Mouse (Mus musculus) liver, adult 2 months (tissue): Measurements from ENCODE around the gene Rhno1. TPM values are rescaled to one million over a fixed set of nuclear protein-coding genes. Genes with fewer than 3 reads are reported as not detected.

Experiments used
- DNase-seq: peaks from one replicate; pipeline ENCODE4 v3.0.0-alpha.2; 2011; ENCODE audit warnings: low read depth, low spot score; ENCODE audit errors: extremely low read depth
- H3K27ac ChIP-seq: fragments of 200-500 bp; replicated peaks from 2 replicates; pipeline ENCODE4 v1.5.1; 2012; ENCODE audit warnings: low read depth, mild to moderate bottlenecking, control low read depth, inconsistent platforms, low read length; ENCODE audit not compliant: insufficient read depth
- H3K27me3 ChIP-seq: fragments of 200-500 bp; 2 replicates; pipeline ENCODE4 v1.6.1; 2012; ENCODE audit warnings: mild to moderate bottlenecking, moderate library complexity, low read length, inconsistent platforms; ENCODE audit not compliant: control insufficient read depth, insufficient read depth
- H3K36me3 ChIP-seq: fragments of 200-500 bp; 2 replicates; pipeline ENCODE4 v1.6.1; 2012; ENCODE audit warnings: low read length, inconsistent platforms; ENCODE audit not compliant: control insufficient read depth, insufficient read depth
- H3K4me1 ChIP-seq: fragments of 200-500 bp; 2 replicates; pipeline ENCODE4 v1.6.1; 2011; ENCODE audit warnings: low read length; ENCODE audit not compliant: control insufficient read depth, insufficient read depth
- H3K4me3 ChIP-seq: fragments of 200-500 bp; 2 replicates; pipeline ENCODE4 v1.5.1; 2011; ENCODE audit warnings: low read depth, mild to moderate bottlenecking, control low read depth, low read length, moderate library complexity; ENCODE audit not compliant: insufficient read depth
- H3K79me2 ChIP-seq: fragments of 200-500 bp; 2 replicates; pipeline ENCODE4 v1.6.1; 2012; ENCODE audit warnings: inconsistent platforms, mild to moderate bottlenecking, low read length, moderate library complexity; ENCODE audit not compliant: control insufficient read depth, insufficient read depth
- H3K9ac ChIP-seq: fragments of 200-500 bp; 2 replicates; pipeline ENCODE4 v1.6.1; 2012; ENCODE audit warnings: low read depth, mild to moderate bottlenecking, control low read depth, inconsistent platforms, low read length
- CTCF ChIP-seq: fragments of 200-500 bp; IDR thresholded peaks from 2 replicates; pipeline ENCODE4 v1.5.1; 2011; ENCODE audit warnings: low read depth, low read length, control low read depth
- POLR2A ChIP-seq: fragments of 200-500 bp; IDR thresholded peaks from 2 replicates; pipeline ENCODE4 v1.6.1; 2011; ENCODE audit warnings: low read length, control low read depth; ENCODE audit not compliant: insufficient read depth; ENCODE audit errors: extremely low read depth
- WGBS: fragments of 180-500 bp; shearing (Covaris S2); methylation state at CpG from one replicate; pipeline ENCODE4 v1.1.7; 2018; 5-methylcytosine and 5-hydroxymethylcytosine counted together
- polyA plus RNA-seq: library from polyadenylated mRNA; depleted of rRNA; stranded (reverse); fragments of >200 nt; gene quantifications from 2 replicates; pipeline ENCODE4 v1.2.3, GENCODE M21; 2012
- total RNA-seq: library from RNA; depleted of rRNA; stranded (reverse); fragments of >200 nt; gene quantifications from 2 replicates; pipeline ENCODE4 v1.2.3, GENCODE M21; 2014

Rhno1 gene
- total and polyA plus RNA-seq, 2 experiments: 3.0 to 4.2 TPM

GRCm38 (mm10) chr6:128399421-128400185, 36.9 kb upstream of the Rhno1 start:
- Histone ChIP-seq H3K4me3 (no peak overlapping the region), H3K27ac (no peak overlapping the region), H3K79me2 (no peaks in the 10 kb centered on the region), H3K9ac (no peak overlapping the region), H3K4me1 (0 out of 2 replicates have a peak, but pooled peaks cover 2% of the 10 kb centered on the region), H3K36me3 (no peaks in the 10 kb centered on the region), H3K27me3 (no peaks in the 10 kb centered on the region)
- WGBS: 34% methylated on average over 21 of the region's 21 CpGs
- no peak for DNase-seq
- TF ChIP-seq CTCF (no peak), POLR2A (no peak)

GRCm38 (mm10) chr6:128398996-128399395, 36.3 kb upstream of the Rhno1 start, which contains the start of gene Nrip2:
Nrip2 (plus strand) TSS chr6:128399296.
- Histone ChIP-seq H3K4me3 (no peak within 1 kb of the TSS), H3K9ac (no peak within 1 kb of the TSS)

GRCm38 (mm10) chr6:128397574-128398261, 35.0 kb upstream of the Rhno1 start:
- no peaks in the 10 kb centered on the region for H3K27me3 ChIP-seq
- no peak for TF ChIP-seq POLR2A
- TF ChIP-seq CTCF: no peak
- no peak overlapping the region for H3K4me3 ChIP-seq
- H3K4me1 ChIP-seq: 0 out of 2 replicates have a peak, but pooled peaks cover 2% of the 10 kb centered on the region
- H3K36me3 ChIP-seq: no peaks in the 10 kb centered on the region
- WGBS: 38% methylated on average over 7 of the region's 7 CpGs
- DNase-seq: peak; percentile 76
- H3K27ac ChIP-seq: no peak overlapping the region
- H3K79me2 ChIP-seq: no peaks in the 10 kb centered on the region
- H3K9ac ChIP-seq: no peak overlapping the region

More at GRCm38 (mm10) chr6:128398996-128399395, 36.3 kb upstream of the Rhno1 start, which contains the start of gene Nrip2:
- Histone ChIP-seq H3K4me1 (0 out of 2 replicates have a peak, but pooled peaks cover 2% of the 10 kb centered on the region), H3K36me3 (no peaks in the 10 kb centered on the region), H3K79me2 (no peaks in the 10 kb centered on the region), H3K27ac (no peak within 1 kb of the TSS), H3K27me3 (no peaks in the 10 kb centered on the region)
- WGBS: 73% methylated on average over 3 of the region's 3 CpGs
- no peak for DNase-seq
- no peak for TF ChIP-seq POLR2A
- no peak for TF ChIP-seq CTCF

GRCm38 (mm10) chr6:128390683-128391082, 28.0 kb upstream of the Rhno1 start:
- Histone ChIP-seq H3K4me1 (no peaks in the 10 kb centered on the region), H3K4me3 (no peak overlapping the region), H3K27ac (no peak overlapping the region), H3K9ac (no peak overlapping the region), H3K79me2 (no peaks in the 10 kb centered on the region), H3K36me3 (no peaks in the 10 kb centered on the region), H3K27me3 (no peaks in the 10 kb centered on the region)
- WGBS: 61% methylated on average over 1 of the region's 1 CpGs
- no peak for TF ChIP-seq POLR2A
- TF ChIP-seq CTCF: no peak
- DNase-seq: no peak

GRCm38 (mm10) chr6:128389185-128389584, 26.5 kb upstream of the Rhno1 start:
- Histone ChIP-seq H3K4me3 (no peak overlapping the region), H3K27ac (no peak overlapping the region), H3K79me2 (no peaks in the 10 kb centered on the region), H3K9ac (no peak overlapping the region), H3K4me1 (no peaks in the 10 kb centered on the region), H3K36me3 (no peaks in the 10 kb centered on the region), H3K27me3 (no peaks in the 10 kb centered on the region)
- DNase-seq: no peak
- 100% methylated on average over 1 of the region's 1 CpGs for WGBS
- TF ChIP-seq POLR2A (no peak), CTCF (no peak)
